Mouse (Mus musculus) kidney, embryonic 14.5 days (tissue): ENCODE results near the gene Rin2. TPM values are rescaled to one million over a fixed set of nuclear protein-coding genes. Genes with fewer than 3 reads are reported as not detected.
"Not testable (repeated sequence)": the region's sequence is repeated elsewhere in the genome, so short reads cannot be mapped to it uniquely, and the experiment has no call there.

ENCODE experiments used
- ATAC-seq: fragments of 200-750 bp; cut with Nextera tagmentation; 2 replicates; pipeline ENCODE4 v1.8.0; 2017; ENCODE audit warnings: moderate number of reproducible peaks, mild to moderate bottlenecking, moderate TSS enrichment, moderate library complexity; ENCODE audit not compliant: low FRiP score, low TSS enrichment
- H3K27ac ChIP-seq: fragments of 300-500 bp; sonication (generic); 2 replicates; pipeline ENCODE4 v1.5.1; 2014; ENCODE audit warnings: low read depth, mild to moderate bottlenecking, low read length, moderate library complexity, mixed read lengths
- H3K27me3 ChIP-seq: fragments of 300-500 bp; sonication (generic); 2 replicates; pipeline ENCODE4 v1.6.1; 2014; ENCODE audit warnings: mild to moderate bottlenecking, low read length; ENCODE audit not compliant: control insufficient read depth, insufficient read depth
- H3K36me3 ChIP-seq: fragments of 300-500 bp; sonication (generic); 2 replicates; pipeline ENCODE4 v1.6.1; 2014; ENCODE audit warnings: low read length, mixed read lengths; ENCODE audit not compliant: control insufficient read depth, insufficient read depth
- H3K4me1 ChIP-seq: fragments of 300-500 bp; sonication (generic); 2 replicates; pipeline ENCODE4 v1.6.1; 2014; ENCODE audit warnings: low read length, mixed read lengths; ENCODE audit not compliant: control insufficient read depth, insufficient read depth
- H3K4me2 ChIP-seq: fragments of 300-500 bp; sonication (generic); replicated peaks from 2 replicates; pipeline ENCODE4 v1.6.1; 2014; ENCODE audit warnings: low read depth, mild to moderate bottlenecking, low read length
- H3K4me3 ChIP-seq: fragments of 300-500 bp; sonication (generic); 2 replicates; pipeline ENCODE4 v1.5.1; 2014; ENCODE audit warnings: mild to moderate bottlenecking, low read length
- H3K9ac ChIP-seq: fragments of 300-500 bp; sonication (generic); 2 replicates; pipeline ENCODE4 v1.6.1; 2014; ENCODE audit warnings: low read depth, mild to moderate bottlenecking, low read length, moderate library complexity
- H3K9me3 ChIP-seq: fragments of 300-500 bp; sonication (generic); 2 replicates; pipeline ENCODE4 v1.6.1; 2016; ENCODE audit warnings: low read length; ENCODE audit not compliant: control insufficient read depth
- WGBS: fragments of 180-500 bp; shearing (Covaris S2); extraction: QIAGEN DNeasy Blood & Tissue Kit; methylation state at CpG from one replicate; pipeline ENCODE4 v1.1.7; 2014; 5-methylcytosine and 5-hydroxymethylcytosine counted together
- microRNA-seq: library from miRNA; unstranded; fragments of <30 nt; microRNA quantifications from one replicate; pipeline ENCODE4, GENCODE M21; 2016
- polyA plus RNA-seq: library from polyadenylated mRNA; unstranded; fragments of >200 nt; fragmentation: Nextera tagmentation; extraction: Ambion mirVana; gene quantifications from 2 replicates; pipeline ENCODE4 v1.2.1, GENCODE M21; 2014

The Rin2 gene
- polyA plus RNA-seq, 1 experiment from 2014 or later: 36.3 TPM

DNA sequence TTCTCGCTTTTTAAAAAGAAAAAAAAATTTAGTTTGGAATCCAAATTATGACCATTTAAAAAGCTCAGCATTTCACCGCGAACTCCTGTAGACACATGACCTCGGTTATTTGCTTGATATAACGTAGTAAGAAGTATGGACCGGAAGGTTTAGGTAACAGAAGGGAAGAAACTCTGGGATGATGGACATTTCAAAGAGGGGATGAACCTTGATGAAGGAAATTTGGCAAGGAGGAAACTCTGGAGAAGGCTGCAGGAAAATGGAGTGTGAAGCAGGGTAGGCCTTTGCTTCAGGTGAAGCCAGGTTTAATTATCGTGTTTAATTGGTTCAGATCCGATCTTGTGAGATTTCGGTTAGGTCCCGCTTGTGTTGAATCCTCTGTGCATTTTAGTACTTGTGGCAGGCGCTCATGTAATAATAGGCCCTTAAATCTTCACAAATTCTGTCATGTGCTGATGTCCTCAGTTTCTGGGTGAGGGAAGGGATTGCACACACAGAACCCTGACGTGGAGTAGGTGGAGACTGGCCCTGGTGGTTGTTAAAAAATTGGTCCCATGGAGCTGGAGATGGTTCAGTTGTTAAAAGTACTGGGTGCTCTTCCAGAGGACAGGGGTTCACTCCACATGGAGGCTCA, 229.1 kb downstream of the Rin2 start:
- peak overlapping the region; percentile 94; the same call in 1 of the 2 replicates for H3K9ac ChIP-seq

DNA sequence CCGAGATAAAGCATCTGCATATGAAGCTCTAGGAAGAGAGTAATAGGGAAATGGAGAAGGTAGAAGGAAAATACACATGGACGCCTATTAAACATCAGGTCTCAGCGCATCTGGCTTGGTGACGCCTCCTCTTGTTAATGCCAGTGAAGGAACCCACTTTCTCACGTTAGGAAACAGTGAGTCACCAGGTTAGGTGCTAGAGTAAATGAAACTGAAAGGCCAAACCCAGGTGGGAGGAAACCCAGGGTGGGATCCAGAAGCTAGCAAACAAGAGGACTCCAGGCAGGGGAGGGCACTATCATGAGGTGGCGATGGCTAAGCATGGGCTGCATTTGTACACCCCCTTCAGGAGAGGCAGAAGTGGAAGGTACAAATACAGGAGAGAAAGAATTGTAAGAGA, 230.1 kb downstream of the Rin2 start:
- Histone ChIP-seq H3K27ac (no peak overlapping the region), H3K9ac (no peak overlapping the region), H3K4me2 (no peak overlapping the region), H3K4me3 (no peak overlapping the region), H3K27me3 (no peaks in the 10 kb centered on the region), H3K4me1 (peaks cover 8% of the 10 kb centered on the region; the same call in 1 of the 2 replicates), H3K9me3 (no peaks in the 10 kb centered on the region), H3K36me3 (peaks cover 17% of the 10 kb centered on the region)
- 83% methylated on average over 6 of the region's 6 CpGs for WGBS
- ATAC-seq: no peak

More for the DNA sequence above, 229.1 kb downstream of the Rin2 start:
- peak overlapping the region; percentile 83 for H3K4me2 ChIP-seq
- WGBS: 26% methylated on average over 12 of the region's 12 CpGs
- peaks cover 8% of the 10 kb centered on the region; the same call in 1 of the 2 replicates for H3K4me1 ChIP-seq
- no peak for ATAC-seq
- peak overlapping the region; percentile 95; the same call in 1 of the 2 replicates for H3K27ac ChIP-seq
- no peaks in the 10 kb centered on the region for H3K9me3 ChIP-seq
- H3K27me3 ChIP-seq: no peaks in the 10 kb centered on the region
- H3K36me3 ChIP-seq: peaks cover 9% of the 10 kb centered on the region
- peak overlapping the region; percentile 92 for H3K4me3 ChIP-seq

DNA sequence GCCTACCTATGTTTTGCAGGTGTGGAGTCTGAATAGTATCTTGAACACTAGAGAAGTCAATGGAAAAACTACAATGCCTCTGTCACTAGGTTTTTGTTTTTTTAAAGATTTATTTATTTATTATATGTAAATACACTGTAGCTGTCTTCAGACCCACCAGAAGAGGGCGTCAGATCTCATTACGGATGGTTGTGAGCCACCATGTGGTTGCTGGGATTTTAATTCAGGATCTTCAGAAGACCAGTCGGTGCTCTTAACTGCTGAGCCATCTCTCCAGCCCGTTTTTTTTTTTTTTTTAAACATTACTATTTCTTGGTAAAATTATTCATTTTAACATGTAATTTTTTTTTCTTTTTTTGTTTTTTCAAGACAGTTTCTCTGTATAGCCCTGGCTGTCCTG, 230.9 kb downstream of the Rin2 start:
- H3K27me3 ChIP-seq, ATAC-seq, H3K4me2 ChIP-seq, H3K4me1 ChIP-seq, H3K9ac ChIP-seq, H3K27ac ChIP-seq, H3K4me3 ChIP-seq, H3K9me3 ChIP-seq: not testable (repeated sequence)
- WGBS: 61% methylated on average over 4 of the region's 4 CpGs
- peaks cover 24% of the 10 kb centered on the region for H3K36me3 ChIP-seq

DNA sequence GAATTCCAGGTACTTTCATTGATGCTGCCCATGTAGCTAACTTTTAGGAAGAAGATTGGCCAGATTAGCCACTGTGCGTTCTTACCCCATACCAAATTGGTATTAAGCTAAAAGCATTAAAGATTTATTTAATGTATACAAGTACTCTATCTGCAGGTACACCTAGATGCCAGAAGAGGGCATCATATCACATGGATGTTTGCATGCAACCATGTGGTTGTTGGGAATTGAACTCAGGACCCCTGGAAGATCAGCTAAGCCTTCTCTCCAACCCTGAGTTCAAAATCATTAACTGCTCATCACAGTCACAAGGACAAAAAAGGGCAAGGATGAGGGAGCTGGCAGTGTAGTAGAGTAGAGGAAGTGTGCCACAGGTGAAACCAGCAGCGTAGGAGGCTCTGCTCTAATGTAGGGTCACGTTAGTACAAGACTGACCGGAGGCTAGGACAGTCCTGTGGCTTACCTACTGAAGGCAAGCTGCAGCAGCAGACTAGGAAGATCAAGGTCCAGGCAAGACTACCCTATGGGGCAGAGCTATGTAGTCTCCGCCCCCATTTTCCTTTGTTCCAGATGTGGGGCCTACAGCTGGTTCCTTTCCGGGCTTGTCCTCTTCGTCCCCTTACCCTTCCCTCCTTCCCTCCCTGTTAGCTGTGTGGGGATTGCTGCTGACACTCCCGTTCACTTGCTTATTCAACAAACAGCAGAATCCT, 246.1 kb downstream of the Rin2 start:
- no peaks in the 10 kb centered on the region for H3K4me1 ChIP-seq
- peaks cover 88% of the 10 kb centered on the region for H3K36me3 ChIP-seq
- no peak for ATAC-seq
- no peaks in the 10 kb centered on the region for H3K9me3 ChIP-seq
- WGBS: 84% methylated on average over 8 of the region's 8 CpGs
- no peaks in the 10 kb centered on the region for H3K27me3 ChIP-seq
- no peak overlapping the region for H3K27ac ChIP-seq
- H3K4me2 ChIP-seq: no peak overlapping the region
- H3K9ac ChIP-seq: no peak overlapping the region
- no peak overlapping the region for H3K4me3 ChIP-seq

DNA sequence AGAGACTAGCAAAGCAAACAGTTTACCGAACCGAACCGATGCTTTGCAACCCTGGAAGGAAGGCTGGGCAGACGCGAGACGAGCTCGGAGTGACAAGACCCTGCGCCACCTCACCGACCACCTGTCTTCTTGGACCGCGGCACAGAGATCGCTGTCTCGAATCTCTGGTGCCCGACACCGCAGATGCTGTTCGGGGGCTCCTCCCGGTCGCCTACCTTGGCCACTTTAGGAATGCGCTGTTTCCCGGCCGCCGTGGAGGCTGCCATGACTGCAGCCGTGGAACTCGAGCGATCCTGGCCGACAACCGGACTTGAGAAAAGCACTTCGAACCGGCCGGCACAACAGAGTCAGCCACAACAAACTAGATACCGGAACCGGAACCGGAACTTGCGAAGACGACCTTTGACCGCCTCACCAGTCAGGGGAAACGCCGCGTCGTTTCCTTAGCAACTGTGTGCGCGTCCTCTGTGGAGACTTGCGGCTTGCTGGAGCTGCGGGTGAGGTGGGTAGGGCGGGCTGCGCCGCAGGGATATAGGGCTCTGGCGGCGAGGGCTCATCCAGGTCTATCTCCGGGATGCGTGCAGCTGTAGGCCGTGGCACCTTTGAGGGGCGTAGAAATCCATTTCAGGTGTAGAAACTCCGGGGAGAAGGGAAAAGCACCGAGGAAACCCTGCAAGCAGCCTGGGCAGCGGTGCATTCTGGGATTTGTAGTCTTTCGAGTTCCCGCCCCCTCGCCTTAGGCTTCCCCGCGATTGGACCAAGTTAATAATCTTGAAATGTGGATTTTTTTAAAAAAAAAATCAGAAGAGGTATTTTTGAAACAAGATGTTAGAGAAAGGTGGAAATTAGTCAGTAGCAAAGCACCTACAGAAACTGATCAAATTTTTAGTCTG, 259.6 kb downstream of the Rin2 start, which contains the start of the genes Cfap61 and Crnkl1:
TSS of gene Cfap61 (plus strand) at position 446 of the 893 bp plus-strand sequence.
TSS of gene Crnkl1 (minus strand) at position 676 of the 893 bp plus-strand sequence.
- peak; percentile 98 for ATAC-seq
- Histone ChIP-seq H3K9ac (peak within 1 kb of the TSS; percentile 74), H3K9me3 (no peaks in the 10 kb centered on the region), H3K4me3 (peak within 1 kb of the TSS; percentile 95), H3K36me3 (peaks cover 24% of the 10 kb centered on the region), H3K27me3 (no peaks in the 10 kb centered on the region), H3K27ac (no peak within 1 kb of the TSS), H3K4me1 (peaks cover 7% of the 10 kb centered on the region; the same call in 1 of the 2 replicates), H3K4me2 (peak within 1 kb of the TSS; percentile 83)
- WGBS: under 1% methylated on average over 61 of the region's 61 CpGs

DNA sequence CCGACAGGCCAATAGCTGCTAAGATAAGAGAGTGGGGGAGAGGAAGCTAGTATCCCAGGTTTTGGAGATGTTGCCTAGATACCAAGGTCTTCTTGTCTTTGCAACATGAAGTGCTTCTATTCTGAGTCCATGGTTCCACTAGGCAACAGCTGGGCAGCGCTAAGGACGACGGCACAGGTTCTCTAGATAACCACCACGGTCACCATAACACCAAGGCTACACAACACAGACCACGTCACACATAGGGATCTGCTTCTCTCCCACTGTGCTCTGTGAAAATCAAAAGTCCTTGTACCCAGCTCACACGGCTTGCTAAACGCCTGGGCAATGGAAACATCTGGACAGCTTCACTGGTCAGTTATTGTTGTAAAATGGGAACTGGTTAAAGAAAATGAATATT, 262.0 kb downstream of the Rin2 start:
- Histone ChIP-seq H3K27me3 (no peaks in the 10 kb centered on the region), H3K4me1 (peaks cover 7% of the 10 kb centered on the region; the same call in 1 of the 2 replicates), H3K4me3 (no peak overlapping the region), H3K4me2 (no peak overlapping the region), H3K9ac (no peak overlapping the region), H3K36me3 (peaks cover 4% of the 10 kb centered on the region; the same call in 1 of the 2 replicates), H3K27ac (no peak overlapping the region), H3K9me3 (no peaks in the 10 kb centered on the region)
- WGBS: 82% methylated on average over 8 of the region's 8 CpGs
- ATAC-seq: no peak

Small RNAs within 50 kb of the gene (microRNA-seq; reads per million reads assigned to microRNA genes)
- not detected for gene Gm25026

Other genes with a start within 250 kb of the Rin2 start
- 205 and 206 TPM in 2 replicates for gene Naa20, start 226.9 kb downstream of the Rin2 start, polyA plus RNA-seq